Mouse (Mus musculus) thymus, adult 18-20 months (tissue): ENCODE measurements around the gene Tex19.2.

ENCODE experiments used
- DNase-seq, 2 experiments: peaks; one replicate each; pipeline ENCODE4 v3.0.0; 2022; ENCODE audit warnings: mixed read lengths in 2 of 2

Tex19.2 gene

GRCm38 (mm10) chr11:121118577-121118976, at the start of gene Tex19.2:
TSS of gene Tex19.2 (minus strand) at chr11:121118677.
- no peak for DNase-seq

- no peak for DNase-seq
Observed at GRCm38 (mm10) chr11:121163751-121164150, 45.3 kb upstream of the Tex19.2 start.

- no peak for DNase-seq
Observed at GRCm38 (mm10) chr11:121160636-121161346, 42.3 kb upstream of the Tex19.2 start.

GRCm38 (mm10) chr11:121159971-121160370, 41.5 kb upstream of the Tex19.2 start, which contains the start of gene Uts2r:
TSS of gene Uts2r (plus strand) at chr11:121160271.
- no peak for DNase-seq

GRCm38 (mm10) chr11:121156411-121156891, 38.0 kb upstream of the Tex19.2 start:
- no peak for DNase-seq

GRCm38 (mm10) chr11:121154203-121154602, 35.7 kb upstream of the Tex19.2 start:
- DNase-seq = no peak

GRCm38 (mm10) chr11:121148193-121148592, 29.7 kb upstream of the Tex19.2 start:
- no peak for DNase-seq

GRCm38 (mm10) chr11:121145865-121146264, 27.4 kb upstream of the Tex19.2 start, which contains the start of gene Tex19.1:
TSS of gene Tex19.1 (plus strand) at chr11:121146143.
- no peak for DNase-seq

GRCm38 (mm10) chr11:121143325-121144015, 25.0 kb upstream of the Tex19.2 start:
- DNase-seq = no peak

- DNase-seq = no peak
Observed at GRCm38 (mm10) chr11:121138732-121139131, 20.3 kb upstream of the Tex19.2 start.

GRCm38 (mm10) chr11:121137682-121138081, 19.2 kb upstream of the Tex19.2 start:
- no peak for DNase-seq

- DNase-seq = no peak
Observed at GRCm38 (mm10) chr11:121134600-121134999, 16.1 kb upstream of the Tex19.2 start.

- no peak for DNase-seq
Observed at GRCm38 (mm10) chr11:121129616-121130015, 11.1 kb upstream of the Tex19.2 start.

GRCm38 (mm10) chr11:121127441-121127840, 9.0 kb upstream of the Tex19.2 start:
- no peak for DNase-seq

- no peak for DNase-seq
Observed at GRCm38 (mm10) chr11:121126395-121126794, 7.9 kb upstream of the Tex19.2 start.

- no peak for DNase-seq
Observed at GRCm38 (mm10) chr11:121125522-121126172, 7.2 kb upstream of the Tex19.2 start.

- no peak for DNase-seq
Observed at GRCm38 (mm10) chr11:121123438-121123837, 5.0 kb upstream of the Tex19.2 start.

GRCm38 (mm10) chr11:121122024-121122670, 3.7 kb upstream of the Tex19.2 start:
- no peak for DNase-seq

- no peak for DNase-seq
Observed at GRCm38 (mm10) chr11:121121151-121121550, 2.7 kb upstream of the Tex19.2 start.

- DNase-seq = no peak
Observed at GRCm38 (mm10) chr11:121118106-121118505, 371 bp downstream of the Tex19.2 start.

GRCm38 (mm10) chr11:121112091-121112775, 6.2 kb downstream of the Tex19.2 start:
- DNase-seq = no peak

- no peak for DNase-seq
Observed at GRCm38 (mm10) chr11:121111601-121112000, 6.9 kb downstream of the Tex19.2 start.
